Mouse (Mus musculus) liver, postnatal 0 days (tissue): Measurements from ENCODE around the gene Ewsr1. TPM values are rescaled to one million over a fixed set of nuclear protein-coding genes. Genes with fewer than 3 reads are reported as not detected.

Source experiments
- ATAC-seq: fragments of 200-750 bp; cut with Nextera tagmentation; 2 replicates; pipeline ENCODE4 v1.8.0; 2017; ENCODE audit warnings: mild to moderate bottlenecking, moderate library complexity
- DNase-seq: peaks from one replicate; pipeline ENCODE4 v3.0.0-alpha.2; 2016
- H3K27ac ChIP-seq: fragments of 300-500 bp; sonication (generic); 2 replicates; pipeline ENCODE4 v1.5.1; 2014; ENCODE audit warnings: antibody characterized with exemption, moderate library complexity, mild to moderate bottlenecking, low read depth
- H3K27me3 ChIP-seq: fragments of 300-500 bp; sonication (generic); 2 replicates; pipeline ENCODE4 v1.6.1; 2014; ENCODE audit warnings: low read length, control low read depth, mixed read lengths; ENCODE audit not compliant: insufficient read depth
- H3K36me3 ChIP-seq: fragments of 300-500 bp; sonication (generic); replicated peaks from 2 replicates; pipeline ENCODE4 v1.6.1; 2014; ENCODE audit warnings: mild to moderate bottlenecking, control low read depth, low read length, moderate library complexity, mixed read lengths; ENCODE audit not compliant: insufficient read depth
- H3K4me1 ChIP-seq: fragments of 300-500 bp; sonication (generic); 2 replicates; pipeline ENCODE4 v1.6.1; 2014; ENCODE audit warnings: antibody characterized with exemption, mild to moderate bottlenecking, control low read depth; ENCODE audit not compliant: insufficient read depth
- H3K4me2 ChIP-seq: fragments of 300-500 bp; sonication (generic); 2 replicates; pipeline ENCODE4 v1.6.1; 2014; ENCODE audit warnings: low read depth, mild to moderate bottlenecking, low read length, moderate library complexity, mixed read lengths
- H3K4me3 ChIP-seq: fragments of 300-500 bp; sonication (generic); 2 replicates; pipeline ENCODE4 v1.5.1; 2014; ENCODE audit warnings: low read depth, low read length
- H3K9ac ChIP-seq: fragments of 300-500 bp; sonication (generic); replicated peaks from 2 replicates; pipeline ENCODE4 v1.6.1; 2014; ENCODE audit warnings: mild to moderate bottlenecking, moderate library complexity
- H3K9me3 ChIP-seq: fragments of 300-500 bp; sonication (generic); 2 replicates; pipeline ENCODE4 v1.6.1; 2016; ENCODE audit warnings: mild to moderate bottlenecking, control low read depth, low read length, mixed read lengths
- CTCF ChIP-seq: sonication (generic); IDR thresholded peaks from 2 replicates; pipeline ENCODE4 v1.5.1; 2016; ENCODE audit warnings: antibody characterized with exemption, low read depth
- EP300 ChIP-seq: IDR thresholded peaks from 2 replicates; pipeline ENCODE4 v1.6.1; 2016; ENCODE audit warnings: antibody characterized with exemption, low read depth, mild to moderate bottlenecking
- WGBS: fragments of 180-500 bp; shearing (Covaris S2); extraction: QIAGEN DNeasy Blood & Tissue Kit; methylation state at CpG from one replicate; pipeline ENCODE4 v1.1.7; 2014; ENCODE audit not compliant: insufficient replicate concordance; 5-methylcytosine and 5-hydroxymethylcytosine counted together
- polyA plus RNA-seq: library from polyadenylated mRNA; unstranded; fragments of >200 nt; fragmentation: Nextera tagmentation; extraction: Ambion mirVana; gene quantifications from 2 replicates; pipeline ENCODE4 v1.2.1, GENCODE M21; 2015

Gene Ewsr1
- polyA plus RNA-seq, 1 experiment from 2014 or later = 157 TPM

DNA sequence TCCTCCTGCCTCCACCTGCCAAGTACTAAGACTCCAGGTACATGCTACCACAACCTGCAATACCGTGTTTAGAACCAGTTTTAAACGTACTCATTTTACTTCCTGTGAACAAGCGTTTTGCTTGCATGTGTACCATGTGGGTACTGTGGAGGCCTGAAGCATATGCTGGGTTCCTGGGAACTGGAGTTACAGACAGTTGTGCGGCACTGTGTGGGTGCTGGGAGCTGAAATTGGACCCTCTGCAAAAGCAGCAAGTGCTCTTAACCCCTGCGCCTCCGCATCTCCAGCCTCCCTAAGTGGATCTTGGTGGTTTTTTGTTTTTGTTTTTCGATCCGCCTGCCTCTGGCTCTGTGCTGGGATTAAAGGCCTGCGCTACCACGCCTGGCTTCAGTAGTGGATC lies 47.4 kb downstream of the Ewsr1 start:
- peaks cover 12% of the 10 kb centered on the region for H3K27me3 ChIP-seq
- peaks cover 3% of the 10 kb centered on the region; the same call in 1 of the 2 replicates for H3K4me1 ChIP-seq
- H3K27ac ChIP-seq = no peak overlapping the region
- H3K4me3 ChIP-seq = no peak overlapping the region
- H3K9me3 ChIP-seq = no peaks in the 10 kb centered on the region
- 81% methylated on average over 10 of the region's 10 CpGs for WGBS
- no peak overlapping the region for H3K4me2 ChIP-seq
- H3K36me3 ChIP-seq = no peaks in the 10 kb centered on the region
- TF ChIP-seq EP300 = no peak
- TF ChIP-seq CTCF = no peak
- ATAC-seq (no peak), DNase-seq (no peak)
- no peak overlapping the region for H3K9ac ChIP-seq

DNA sequence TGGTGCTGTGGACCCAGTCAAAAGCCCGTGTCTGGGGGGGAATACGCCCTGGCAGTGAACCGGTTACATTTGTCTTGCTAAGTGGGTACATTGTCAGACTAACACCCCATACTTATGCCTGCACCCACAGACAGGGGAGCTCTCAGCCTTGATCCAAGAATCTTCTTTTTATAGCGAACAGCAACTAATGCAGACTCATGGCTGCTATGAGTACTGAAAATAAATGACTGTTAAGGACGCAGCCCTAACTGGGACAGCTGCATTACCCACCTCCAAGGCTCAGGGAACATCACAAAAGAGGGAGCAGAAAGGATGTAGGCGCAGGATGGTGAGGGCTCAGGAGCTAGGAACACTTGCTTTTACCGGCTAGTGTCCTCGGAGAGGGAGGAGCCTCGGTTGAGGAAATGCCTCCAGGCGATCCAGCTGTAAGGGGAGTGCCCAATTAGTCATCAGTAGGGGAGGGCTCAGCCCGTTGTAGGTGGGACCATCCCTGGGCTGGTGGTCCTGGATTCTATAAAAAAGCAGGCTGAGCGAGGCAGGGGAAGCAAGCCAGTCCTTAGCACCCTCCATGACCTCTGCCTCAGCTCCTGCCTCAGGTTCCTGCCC lies 52.6 kb downstream of the Ewsr1 start:
- no peak for ATAC-seq
- no peaks in the 10 kb centered on the region for H3K4me1 ChIP-seq
- WGBS = 56% methylated on average over 12 of the region's 12 CpGs
- no peak for DNase-seq
- H3K4me2 ChIP-seq = no peak overlapping the region
- no peaks in the 10 kb centered on the region for H3K9me3 ChIP-seq
- no peak overlapping the region for H3K4me3 ChIP-seq
- no peaks in the 10 kb centered on the region for H3K27me3 ChIP-seq
- TF ChIP-seq EP300 = no peak
- no peak for TF ChIP-seq CTCF
- no peak overlapping the region for H3K27ac ChIP-seq
- no peak overlapping the region for H3K9ac ChIP-seq
- peaks cover 13% of the 10 kb centered on the region for H3K36me3 ChIP-seq

DNA sequence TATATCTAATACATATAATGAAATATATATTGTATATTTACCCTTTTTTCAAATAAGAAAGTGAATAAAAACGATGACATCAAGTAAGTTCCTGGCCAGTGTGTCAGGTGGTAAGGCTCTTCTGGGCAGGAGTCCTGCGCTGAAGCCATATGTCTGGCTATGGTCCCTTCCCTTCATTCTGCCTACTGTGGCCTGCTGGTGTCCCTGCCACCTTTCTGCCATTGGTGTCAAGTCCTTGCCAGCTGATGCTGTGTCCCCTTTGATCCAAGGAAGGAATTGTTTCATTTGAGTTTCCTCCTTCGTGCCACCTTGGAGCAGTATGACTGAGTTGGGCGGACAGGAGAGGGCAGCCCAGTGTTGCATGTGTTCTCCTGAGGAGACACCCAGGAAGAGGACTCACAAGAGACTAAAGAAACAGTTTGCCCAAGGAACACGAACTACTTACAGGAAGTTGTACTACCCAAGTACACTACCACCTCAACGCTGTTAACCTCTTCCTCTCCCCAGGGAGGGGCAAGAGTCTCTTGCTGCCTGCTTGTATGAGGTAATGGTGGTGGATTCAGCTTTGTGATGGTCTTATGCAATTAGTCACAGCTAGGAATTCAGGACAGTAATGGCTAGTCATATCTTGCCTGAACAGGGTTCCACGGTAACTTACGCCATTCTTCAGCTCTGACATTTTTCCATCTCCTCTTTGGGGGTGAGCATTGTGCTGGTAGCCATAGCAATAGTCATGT lies 56.3 kb downstream of the Ewsr1 start:
- no peak for DNase-seq
- no peaks in the 10 kb centered on the region for H3K27me3 ChIP-seq
- H3K36me3 ChIP-seq = peaks cover 34% of the 10 kb centered on the region
- WGBS = 68% methylated on average over 8 of the region's 8 CpGs
- no peak overlapping the region for H3K4me2 ChIP-seq
- H3K27ac ChIP-seq = no peak overlapping the region
- TF ChIP-seq EP300 = no peak
- TF ChIP-seq CTCF = no peak
- H3K4me1 ChIP-seq = no peaks in the 10 kb centered on the region
- no peaks in the 10 kb centered on the region for H3K9me3 ChIP-seq
- ATAC-seq = 0 out of 2 replicates have a peak, but pooled peaks have one; percentile 15
- H3K9ac ChIP-seq = no peak overlapping the region
- H3K4me3 ChIP-seq = no peak overlapping the region

DNA sequence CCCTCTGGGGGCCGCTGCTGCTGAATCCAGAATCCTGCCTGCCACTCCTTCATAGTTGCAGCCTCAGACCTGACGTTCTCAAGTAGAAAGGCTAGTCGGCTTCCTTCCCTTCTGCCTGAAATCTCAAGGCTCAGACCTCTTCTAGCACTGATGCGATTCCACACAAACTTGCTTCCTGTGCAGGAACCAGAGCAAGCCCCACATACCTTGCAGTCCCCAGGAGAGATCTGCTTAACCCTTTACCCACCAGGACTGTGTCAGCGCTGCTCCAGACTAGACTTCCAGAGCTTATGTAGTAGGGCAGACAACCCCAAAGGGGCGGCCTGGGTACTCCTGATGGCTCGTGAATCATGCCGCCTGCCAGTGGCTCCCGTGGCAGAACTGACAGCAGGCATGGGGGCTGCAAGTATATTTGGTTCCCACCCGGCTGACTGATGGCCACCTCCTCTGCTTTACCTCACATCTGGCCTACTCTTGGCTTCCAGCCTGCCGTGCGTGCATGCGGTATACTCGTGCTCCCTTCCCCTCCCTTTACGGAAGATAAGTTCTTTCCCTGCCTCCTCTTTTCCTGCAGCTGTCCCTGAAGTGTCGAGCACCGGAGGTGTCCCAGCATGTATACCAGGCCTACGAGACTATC lies 57.8 kb downstream of the Ewsr1 start:
- H3K4me1 ChIP-seq = no peaks in the 10 kb centered on the region
- 81% methylated on average over 18 of the region's 18 CpGs for WGBS
- H3K27me3 ChIP-seq = no peaks in the 10 kb centered on the region
- TF ChIP-seq EP300 (no peak), CTCF (no peak)
- DNase-seq (no peak), ATAC-seq (no peak)
- H3K36me3 ChIP-seq = peaks cover 49% of the 10 kb centered on the region
- H3K4me2 ChIP-seq = no peak overlapping the region
- H3K9me3 ChIP-seq = no peaks in the 10 kb centered on the region
- H3K27ac ChIP-seq = no peak overlapping the region
- H3K9ac ChIP-seq = no peak overlapping the region
- H3K4me3 ChIP-seq = no peak overlapping the region

DNA sequence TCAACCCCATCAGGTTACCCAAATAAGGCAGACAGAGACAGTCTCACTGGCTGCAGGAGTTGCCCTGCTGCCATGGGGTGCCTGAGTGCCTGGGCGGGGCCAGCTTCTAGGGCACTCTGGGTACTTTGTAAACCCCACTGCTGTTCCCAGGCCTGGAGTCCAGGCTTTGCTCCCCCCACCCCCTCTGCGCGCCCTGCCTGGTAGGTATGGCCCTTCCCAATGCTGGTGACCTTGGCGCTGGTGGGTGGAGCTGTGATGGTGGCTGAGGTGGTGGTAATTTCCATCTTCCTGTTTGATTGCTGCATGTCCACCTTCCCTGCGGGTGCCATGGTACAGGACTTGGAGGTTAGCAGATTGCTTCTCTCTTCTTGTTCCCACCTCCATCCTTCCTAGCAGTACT lies 58.5 kb downstream of the Ewsr1 start:
- H3K4me1 ChIP-seq = no peaks in the 10 kb centered on the region
- H3K27me3 ChIP-seq = no peaks in the 10 kb centered on the region
- no peak overlapping the region for H3K4me3 ChIP-seq
- no peak overlapping the region for H3K4me2 ChIP-seq
- 80% methylated on average over 5 of the region's 5 CpGs for WGBS
- H3K36me3 ChIP-seq = peaks cover 55% of the 10 kb centered on the region
- no peaks in the 10 kb centered on the region for H3K9me3 ChIP-seq
- TF ChIP-seq CTCF (no peak), EP300 (no peak)
- no peak overlapping the region for H3K27ac ChIP-seq
- DNase-seq (no peak), ATAC-seq (no peak)
- H3K9ac ChIP-seq = no peak overlapping the region

DNA sequence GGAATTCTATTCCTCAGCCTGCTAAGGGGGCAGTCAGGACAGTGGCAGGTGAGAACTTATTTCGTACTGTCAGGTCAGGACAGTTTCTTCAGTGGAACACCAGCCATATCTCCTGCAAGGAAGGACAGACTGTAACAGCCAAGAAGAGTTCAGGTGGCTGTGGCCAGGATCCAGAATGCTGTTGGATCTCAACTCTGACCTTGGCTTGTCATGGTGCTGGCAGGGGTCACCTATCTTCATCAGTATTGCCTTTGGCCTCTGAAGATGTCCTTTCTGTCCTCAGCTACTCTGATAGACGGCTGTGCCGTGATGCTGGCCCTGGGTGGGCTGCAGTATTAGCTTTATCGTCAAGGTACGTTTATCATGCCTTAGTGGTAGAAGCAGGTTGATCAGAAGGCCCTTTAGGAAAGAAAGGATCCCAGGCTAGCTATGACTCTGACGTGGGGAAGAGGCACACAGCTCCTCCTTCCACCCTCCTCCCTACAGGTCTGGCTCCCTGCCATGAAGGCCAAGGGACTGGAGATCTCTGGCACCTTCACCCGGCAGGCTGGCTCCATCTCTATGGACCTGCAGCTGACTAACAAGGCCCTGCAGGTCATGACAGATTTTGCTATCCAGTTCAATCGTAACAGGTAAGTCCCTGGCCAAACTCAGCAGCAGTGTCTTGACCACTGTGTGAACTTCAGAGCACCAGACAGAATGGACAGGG lies 61.8 kb downstream of the Ewsr1 start:
- no peaks in the 10 kb centered on the region for H3K4me1 ChIP-seq
- H3K27ac ChIP-seq = no peak overlapping the region
- no peak overlapping the region for H3K4me3 ChIP-seq
- ATAC-seq (no peak), DNase-seq (no peak)
- no peak for TF ChIP-seq CTCF
- TF ChIP-seq EP300 = no peak
- peaks cover 83% of the 10 kb centered on the region for H3K36me3 ChIP-seq
- 82% methylated on average over 8 of the region's 8 CpGs for WGBS
- H3K9me3 ChIP-seq = no peaks in the 10 kb centered on the region
- H3K4me2 ChIP-seq = no peak overlapping the region
- H3K9ac ChIP-seq = no peak overlapping the region
- H3K27me3 ChIP-seq = no peaks in the 10 kb centered on the region
